Mouse (Mus musculus) neural tube, embryonic 12.5 days (tissue): ENCODE data around the gene Kdm1b. TPM values are rescaled to one million over a fixed set of nuclear protein-coding genes. Genes with fewer than 3 reads are reported as not detected.

Experiments
- ATAC-seq: fragments of 200-750 bp; cut with Nextera tagmentation; 2 replicates; pipeline ENCODE4 v1.8.0; 2017; ENCODE audit warnings: low read depth, mild to moderate bottlenecking, moderate TSS enrichment, moderate library complexity; ENCODE audit not compliant: low FRiP score
- H3K27ac ChIP-seq: fragments of 300-500 bp; sonication (generic); 2 replicates; pipeline ENCODE4 v1.5.1; 2016
- H3K27me3 ChIP-seq: fragments of 300-500 bp; sonication (generic); replicated peaks from 2 replicates; pipeline ENCODE4 v1.6.1; 2016; ENCODE audit warnings: mild to moderate bottlenecking
- H3K36me3 ChIP-seq: fragments of 300-500 bp; sonication (generic); 2 replicates; pipeline ENCODE4 v1.6.1; 2016; ENCODE audit warnings: mild to moderate bottlenecking
- H3K4me1 ChIP-seq: fragments of 300-500 bp; sonication (generic); 2 replicates; pipeline ENCODE4 v1.6.1; 2016
- H3K4me2 ChIP-seq: fragments of 300-500 bp; sonication (generic); replicated peaks from 2 replicates; pipeline ENCODE4 v1.6.1; 2016; ENCODE audit warnings: mild to moderate bottlenecking
- H3K4me3 ChIP-seq: fragments of 300-500 bp; sonication (generic); 2 replicates; pipeline ENCODE4 v1.5.1; 2016
- H3K9ac ChIP-seq: fragments of 300-500 bp; sonication (generic); 2 replicates; pipeline ENCODE4 v1.6.1; 2016; ENCODE audit warnings: mild to moderate bottlenecking
- H3K9me3 ChIP-seq: fragments of 300-500 bp; sonication (generic); 2 replicates; pipeline ENCODE4 v1.6.1; 2016; ENCODE audit warnings: mild to moderate bottlenecking
- WGBS: fragments of 180-500 bp; shearing (Covaris S2); methylation state at CpG from one replicate; pipeline ENCODE4 v1.1.7; 2016; 5-methylcytosine and 5-hydroxymethylcytosine counted together
- polyA plus RNA-seq: library from polyadenylated mRNA; unstranded; fragments of >200 nt; fragmentation: Nextera tagmentation; extraction: Ambion mirVana; gene quantifications from 2 replicates; pipeline ENCODE4 v1.2.1, GENCODE M21; 2016

Kdm1b gene
- polyA plus RNA-seq, 1 experiment from 2014 or later, result 17.9 TPM

GRCm38 (mm10) chr13:47099265-47099664 is 56.0 kb downstream of the Kdm1b start:
- Histone ChIP-seq H3K9ac (no peak overlapping the region), H3K4me3 (no peak overlapping the region), H3K4me1 (peaks cover 14% of the 10 kb centered on the region), H3K9me3 (no peaks in the 10 kb centered on the region), H3K36me3 (peaks cover 45% of the 10 kb centered on the region), H3K4me2 (no peak overlapping the region), H3K27ac (no peak overlapping the region), H3K27me3 (no peaks in the 10 kb centered on the region)
- no peak for ATAC-seq
- WGBS, result 81% methylated on average over 7 of the region's 7 CpGs

GRCm38 (mm10) chr13:47100587-47100986 is 57.3 kb downstream of the Kdm1b start:
- Histone ChIP-seq H3K36me3 (peaks cover 34% of the 10 kb centered on the region), H3K27ac (no peak overlapping the region), H3K4me1 (peaks cover 15% of the 10 kb centered on the region), H3K27me3 (no peaks in the 10 kb centered on the region), H3K9ac (no peak overlapping the region), H3K4me3 (no peak overlapping the region), H3K9me3 (no peaks in the 10 kb centered on the region), H3K4me2 (no peak overlapping the region)
- no peak for ATAC-seq
- 89% methylated on average over 2 of the region's 2 CpGs for WGBS

GRCm38 (mm10) chr13:47104146-47104545 is 60.8 kb downstream of the Kdm1b start:
- H3K27ac ChIP-seq, result no peak overlapping the region

GRCm38 (mm10) chr13:47104856-47105541 is 61.7 kb downstream of the Kdm1b start:
- Histone ChIP-seq H3K4me1 (peaks cover 15% of the 10 kb centered on the region), H3K9ac (peak overlapping the region; percentile 90), H3K4me3 (peak overlapping the region; percentile 95), H3K27ac (no peak overlapping the region; the same call in 1 of the 2 replicates), H3K9me3 (no peaks in the 10 kb centered on the region), H3K4me2 (peak overlapping the region; percentile 68), H3K27me3 (no peaks in the 10 kb centered on the region), H3K36me3 (peaks cover 8% of the 10 kb centered on the region)
- WGBS, result under 1% methylated on average over 25 of the region's 25 CpGs
- no peak for ATAC-seq

More at GRCm38 (mm10) chr13:47104146-47104545, 60.8 kb downstream of the Kdm1b start:
- WGBS, result 13% methylated on average over 2 of the region's 2 CpGs
- Histone ChIP-seq H3K36me3 (peaks cover 11% of the 10 kb centered on the region), H3K4me1 (peaks cover 15% of the 10 kb centered on the region), H3K4me2 (peak overlapping the region; percentile 68), H3K4me3 (peak overlapping the region; percentile 22), H3K9ac (peak overlapping the region; percentile 26; the same call in 1 of the 2 replicates), H3K27me3 (no peaks in the 10 kb centered on the region), H3K9me3 (no peaks in the 10 kb centered on the region)
- ATAC-seq, result no peak

- Histone ChIP-seq H3K4me1 (peaks cover 15% of the 10 kb centered on the region), H3K27me3 (no peaks in the 10 kb centered on the region), H3K4me3 (peak within 1 kb of the TSS; percentile 95), H3K9me3 (no peaks in the 10 kb centered on the region), H3K9ac (peak within 1 kb of the TSS; percentile 90), H3K27ac (peak within 1 kb of the TSS; percentile 99), H3K36me3 (peaks cover 4% of the 10 kb centered on the region), H3K4me2 (peak within 1 kb of the TSS; percentile 68)
- ATAC-seq, result peak; percentile 93
- under 1% methylated on average over 108 of the region's 129 CpGs for WGBS
These were observed 62.6 kb downstream of the Kdm1b start, which contains the start of gene Dek for GRCm38 (mm10) chr13:47105711-47106579. Dek (minus strand) TSS chr13:47106201.

GRCm38 (mm10) chr13:47106580-47106888 is 63.2 kb downstream of the Kdm1b start:
- H3K36me3 ChIP-seq, result no peaks in the 10 kb centered on the region
- ATAC-seq, result peak; percentile 38
- peak overlapping the region; percentile 95 for H3K4me3 ChIP-seq
- H3K9me3 ChIP-seq, result no peaks in the 10 kb centered on the region
- H3K27ac ChIP-seq, result no peak overlapping the region
- peak overlapping the region; percentile 68 for H3K4me2 ChIP-seq
- peak overlapping the region; percentile 90 for H3K9ac ChIP-seq
- WGBS, result 0% methylated on average over 20 of the region's 20 CpGs
- peaks cover 15% of the 10 kb centered on the region for H3K4me1 ChIP-seq
- no peaks in the 10 kb centered on the region for H3K27me3 ChIP-seq

- Histone ChIP-seq H3K27ac (no peak overlapping the region), H3K27me3 (no peaks in the 10 kb centered on the region), H3K4me2 (no peak overlapping the region), H3K9ac (no peak overlapping the region), H3K4me1 (peaks cover 2% of the 10 kb centered on the region), H3K36me3 (no peaks in the 10 kb centered on the region), H3K4me3 (no peak overlapping the region), H3K9me3 (no peaks in the 10 kb centered on the region)
- ATAC-seq, result no peak
- WGBS, result 77% methylated on average over 2 of the region's 2 CpGs
These were observed 65.9 kb downstream of the Kdm1b start for GRCm38 (mm10) chr13:47109239-47109638.

- no peaks in the 10 kb centered on the region for H3K4me1 ChIP-seq
- no peak overlapping the region for H3K4me2 ChIP-seq
- H3K27me3 ChIP-seq, result no peaks in the 10 kb centered on the region
- no peak overlapping the region for H3K9ac ChIP-seq
- no peak overlapping the region for H3K27ac ChIP-seq
- H3K4me3 ChIP-seq, result no peak overlapping the region
- H3K9me3 ChIP-seq, result no peaks in the 10 kb centered on the region
- no peaks in the 10 kb centered on the region for H3K36me3 ChIP-seq
- no peak for ATAC-seq
- 93% methylated on average over 3 of the region's 3 CpGs for WGBS
These were observed 67.9 kb downstream of the Kdm1b start for GRCm38 (mm10) chr13:47111185-47111584.

- no peak overlapping the region for H3K9ac ChIP-seq
- H3K27ac ChIP-seq, result no peak overlapping the region
- 87% methylated on average over 3 of the region's 3 CpGs for WGBS
- no peak for ATAC-seq
- no peaks in the 10 kb centered on the region for H3K27me3 ChIP-seq
- no peaks in the 10 kb centered on the region for H3K36me3 ChIP-seq
- no peak overlapping the region for H3K4me2 ChIP-seq
- H3K4me3 ChIP-seq, result no peak overlapping the region
- no peaks in the 10 kb centered on the region for H3K4me1 ChIP-seq
- H3K9me3 ChIP-seq, result no peaks in the 10 kb centered on the region
These were observed 68.8 kb downstream of the Kdm1b start for GRCm38 (mm10) chr13:47112056-47112455.

GRCm38 (mm10) chr13:47112924-47113323 is 69.6 kb downstream of the Kdm1b start:
- no peaks in the 10 kb centered on the region for H3K4me1 ChIP-seq
- no peaks in the 10 kb centered on the region for H3K36me3 ChIP-seq
- no peak overlapping the region for H3K4me2 ChIP-seq
- WGBS, result 71% methylated on average over 3 of the region's 3 CpGs
- no peaks in the 10 kb centered on the region for H3K9me3 ChIP-seq
- H3K4me3 ChIP-seq, result no peak overlapping the region
- no peaks in the 10 kb centered on the region for H3K27me3 ChIP-seq
- no peak overlapping the region for H3K27ac ChIP-seq
- no peak for ATAC-seq
- H3K9ac ChIP-seq, result no peak overlapping the region

GRCm38 (mm10) chr13:47116000-47116399 is 72.7 kb downstream of the Kdm1b start:
- Histone ChIP-seq H3K4me2 (no peak overlapping the region), H3K4me3 (no peak overlapping the region), H3K27me3 (no peaks in the 10 kb centered on the region), H3K36me3 (no peaks in the 10 kb centered on the region), H3K9me3 (no peaks in the 10 kb centered on the region), H3K27ac (no peak overlapping the region), H3K4me1 (no peaks in the 10 kb centered on the region), H3K9ac (no peak overlapping the region)
- 91% methylated on average over 3 of the region's 3 CpGs for WGBS
- no peak for ATAC-seq

GRCm38 (mm10) chr13:47121333-47121889 is 78.1 kb downstream of the Kdm1b start:
- no peak for ATAC-seq
- Histone ChIP-seq H3K9me3 (no peaks in the 10 kb centered on the region), H3K9ac (no peak overlapping the region), H3K4me1 (peaks cover 15% of the 10 kb centered on the region), H3K27ac (no peak overlapping the region), H3K36me3 (no peaks in the 10 kb centered on the region), H3K4me3 (no peak overlapping the region), H3K27me3 (peaks cover 16% of the 10 kb centered on the region), H3K4me2 (peak overlapping the region; percentile 99; the same call in 1 of the 2 replicates)
- WGBS, result 38% methylated on average over 12 of the region's 12 CpGs
